Mouse (Mus musculus) hindbrain, embryonic 13.5 days (tissue): ENCODE data around the gene Tmem39b. TPM values are rescaled to one million over a fixed set of nuclear protein-coding genes. Genes with fewer than 3 reads are reported as not detected.
"Not testable (repeated sequence)": the region's sequence is repeated elsewhere in the genome, so short reads cannot be mapped to it uniquely, and the experiment has no call there.

Experiments
- ATAC-seq: fragments of 200-750 bp; cut with Nextera tagmentation; 2 replicates; pipeline ENCODE4 v1.8.0; 2017; ENCODE audit warnings: moderate TSS enrichment; ENCODE audit not compliant: low FRiP score
- H3K27ac ChIP-seq: fragments of 300-500 bp; sonication (generic); 2 replicates; pipeline ENCODE4 v1.5.1; 2015; ENCODE audit warnings: inconsistent platforms, mild to moderate bottlenecking, moderate library complexity
- H3K27me3 ChIP-seq: fragments of 300-500 bp; sonication (generic); 2 replicates; pipeline ENCODE4 v1.6.1; 2015; ENCODE audit warnings: mild to moderate bottlenecking, inconsistent platforms
- H3K36me3 ChIP-seq: fragments of 300-500 bp; sonication (generic); 2 replicates; pipeline ENCODE4 v1.6.1; 2015; ENCODE audit warnings: mild to moderate bottlenecking, inconsistent platforms
- H3K4me1 ChIP-seq: fragments of 300-500 bp; sonication (generic); replicated peaks from 2 replicates; pipeline ENCODE4 v1.6.1; 2015; ENCODE audit warnings: inconsistent platforms
- H3K4me2 ChIP-seq: fragments of 300-500 bp; sonication (generic); 2 replicates; pipeline ENCODE4 v1.6.1; 2015; ENCODE audit warnings: inconsistent platforms, mild to moderate bottlenecking, moderate library complexity
- H3K4me3 ChIP-seq: fragments of 300-500 bp; sonication (generic); 2 replicates; pipeline ENCODE4 v1.5.1; 2015; ENCODE audit warnings: mild to moderate bottlenecking, inconsistent platforms
- H3K9ac ChIP-seq: fragments of 300-500 bp; sonication (generic); 2 replicates; pipeline ENCODE4 v1.6.1; 2015; ENCODE audit warnings: mild to moderate bottlenecking, inconsistent platforms
- H3K9me3 ChIP-seq: fragments of 300-500 bp; sonication (generic); 2 replicates; pipeline ENCODE4 v1.6.1; 2016; ENCODE audit warnings: inconsistent platforms
- whole genome bisulfite sequencing: fragments of 180-500 bp; shearing (Covaris S2); methylation state at CpG from one replicate; pipeline ENCODE4 v1.1.7; 2015; 5-methylcytosine and 5-hydroxymethylcytosine counted together
- polyA plus RNA-seq: library from polyadenylated mRNA; unstranded; fragments of >200 nt; fragmentation: Nextera tagmentation; extraction: Ambion mirVana; gene quantifications from 2 replicates; pipeline ENCODE4 v1.2.1, GENCODE M21; 2015

Gene Tmem39b
- polyA plus RNA-seq = 16.8 and 18.4 TPM in 2 replicates

GRCm38 (mm10) chr4:129696158-129696985 lies at the start of gene Tmem39b:
Tmem39b (minus strand) TSS chr4:129696838.
- WGBS = under 1% methylated on average over 56 of the region's 57 CpGs

GRCm38 (mm10) chr4:129746106-129746505 lies 49.5 kb upstream of the Tmem39b start:
- Histone ChIP-seq H3K9me3 (no peaks in the 10 kb centered on the region), H3K4me2 (no peak overlapping the region), H3K4me1 (peaks cover 9% of the 10 kb centered on the region), H3K9ac (no peak overlapping the region), H3K27me3 (no peaks in the 10 kb centered on the region), H3K27ac (no peak overlapping the region), H3K4me3 (no peak overlapping the region), H3K36me3 (no peaks in the 10 kb centered on the region)
- no peak for ATAC-seq
- WGBS = 79% methylated on average over 1 of the region's 1 CpGs

More at GRCm38 (mm10) chr4:129696158-129696985, at the start of gene Tmem39b:
- peak within 1 kb of the TSS; percentile 98 for H3K27ac ChIP-seq
- peak within 1 kb of the TSS; percentile 63 for H3K4me3 ChIP-seq
- no peaks in the 10 kb centered on the region for H3K27me3 ChIP-seq
- peak within 1 kb of the TSS; percentile 64 for H3K4me2 ChIP-seq
- H3K9ac ChIP-seq = peak within 1 kb of the TSS; percentile 81
- H3K36me3 ChIP-seq = peaks cover 29% of the 10 kb centered on the region
- H3K4me1 ChIP-seq = peaks cover 34% of the 10 kb centered on the region
- H3K9me3 ChIP-seq = no peaks in the 10 kb centered on the region
- ATAC-seq = peak; percentile 92

GRCm38 (mm10) chr4:129743494-129743893 lies 46.9 kb upstream of the Tmem39b start:
- Histone ChIP-seq H3K9me3 (no peaks in the 10 kb centered on the region), H3K27ac (peak overlapping the region; percentile 100), H3K4me3 (peak overlapping the region; percentile 75), H3K36me3 (no peaks in the 10 kb centered on the region), H3K27me3 (no peaks in the 10 kb centered on the region), H3K4me1 (peaks cover 28% of the 10 kb centered on the region), H3K4me2 (peak overlapping the region; percentile 68), H3K9ac (peak overlapping the region; percentile 87)
- whole genome bisulfite sequencing = 41% methylated on average over 2 of the region's 2 CpGs
- ATAC-seq = no peak

- Histone ChIP-seq H3K9me3 (no peaks in the 10 kb centered on the region), H3K27ac (peak overlapping the region; percentile 100), H3K27me3 (no peaks in the 10 kb centered on the region), H3K4me3 (peak overlapping the region; percentile 75), H3K4me2 (peak overlapping the region; percentile 68), H3K9ac (peak overlapping the region; percentile 87), H3K4me1 (peaks cover 32% of the 10 kb centered on the region), H3K36me3 (no peaks in the 10 kb centered on the region)
- 7% methylated on average over 7 of the region's 7 CpGs for WGBS
- no peak for ATAC-seq
These were observed 46.4 kb upstream of the Tmem39b start for GRCm38 (mm10) chr4:129743010-129743390.

- under 1% methylated on average over 74 of the region's 76 CpGs for WGBS
- ATAC-seq = peak; percentile 94
- peak within 1 kb of the TSS; percentile 75 for H3K4me3 ChIP-seq
- H3K27ac ChIP-seq = peak within 1 kb of the TSS; percentile 100
- peak within 1 kb of the TSS; percentile 97 for H3K9ac ChIP-seq
- H3K36me3 ChIP-seq = no peaks in the 10 kb centered on the region
- H3K4me2 ChIP-seq = peak within 1 kb of the TSS; percentile 72
- H3K9me3 ChIP-seq = no peaks in the 10 kb centered on the region
- H3K27me3 ChIP-seq = no peaks in the 10 kb centered on the region
- peaks cover 33% of the 10 kb centered on the region for H3K4me1 ChIP-seq
These were observed 45.8 kb upstream of the Tmem39b start, which contains the start of gene Khdrbs1 for GRCm38 (mm10) chr4:129742232-129743009. Khdrbs1 (minus strand) TSS chr4:129742303.

GRCm38 (mm10) chr4:129741974-129742231 lies 45.3 kb upstream of the Tmem39b start:
- ATAC-seq = peak; percentile 61; the same call in 1 of the 2 replicates
- Histone ChIP-seq H3K27ac (peak overlapping the region; percentile 100), H3K4me2 (peak overlapping the region; percentile 72), H3K9ac (peak overlapping the region; percentile 97), H3K4me3 (peak overlapping the region; percentile 75), H3K4me1 (peaks cover 38% of the 10 kb centered on the region), H3K9me3 (no peaks in the 10 kb centered on the region), H3K27me3 (no peaks in the 10 kb centered on the region), H3K36me3 (no peaks in the 10 kb centered on the region)
- whole genome bisulfite sequencing = 0% methylated on average over 33 of the region's 34 CpGs

GRCm38 (mm10) chr4:129741251-129741973 lies 44.8 kb upstream of the Tmem39b start:
- no peak; the same call in 1 of the 2 replicates for ATAC-seq

GRCm38 (mm10) chr4:129739111-129739645 lies 42.5 kb upstream of the Tmem39b start:
- H3K9me3 ChIP-seq = no peaks in the 10 kb centered on the region
- H3K4me2 ChIP-seq = peak overlapping the region; percentile 72
- ATAC-seq = no peak
- H3K36me3 ChIP-seq = no peaks in the 10 kb centered on the region
- H3K9ac ChIP-seq = peak overlapping the region; percentile 49; the same call in 1 of the 2 replicates
- no peaks in the 10 kb centered on the region for H3K27me3 ChIP-seq
- peak overlapping the region; percentile 75 for H3K4me3 ChIP-seq
- H3K27ac ChIP-seq = no peak overlapping the region
- peaks cover 48% of the 10 kb centered on the region for H3K4me1 ChIP-seq
- WGBS = 78% methylated on average over 4 of the region's 4 CpGs

More at GRCm38 (mm10) chr4:129741251-129741973, 44.8 kb upstream of the Tmem39b start:
- Histone ChIP-seq H3K4me2 (peak overlapping the region; percentile 72), H3K36me3 (no peaks in the 10 kb centered on the region), H3K4me3 (peak overlapping the region; percentile 75), H3K4me1 (peaks cover 39% of the 10 kb centered on the region), H3K9me3 (no peaks in the 10 kb centered on the region), H3K9ac (peak overlapping the region; percentile 97), H3K27ac (peak overlapping the region; percentile 100), H3K27me3 (no peaks in the 10 kb centered on the region)
- WGBS = under 1% methylated on average over 62 of the region's 62 CpGs

GRCm38 (mm10) chr4:129736173-129736572 lies 39.5 kb upstream of the Tmem39b start:
- H3K36me3 ChIP-seq = no peaks in the 10 kb centered on the region
- no peaks in the 10 kb centered on the region for H3K9me3 ChIP-seq
- ATAC-seq = no peak
- H3K27me3 ChIP-seq = no peaks in the 10 kb centered on the region
- H3K27ac ChIP-seq = no peak overlapping the region
- 85% methylated on average over 1 of the region's 1 CpGs for WGBS
- no peak overlapping the region for H3K4me3 ChIP-seq
- peaks cover 50% of the 10 kb centered on the region for H3K4me1 ChIP-seq
- no peak overlapping the region for H3K9ac ChIP-seq
- no peak overlapping the region for H3K4me2 ChIP-seq

GRCm38 (mm10) chr4:129735485-129735884 lies 38.8 kb upstream of the Tmem39b start:
- H3K9me3 ChIP-seq, H3K4me2 ChIP-seq, H3K27me3 ChIP-seq, H3K9ac ChIP-seq, ATAC-seq, H3K4me3 ChIP-seq, H3K36me3 ChIP-seq, H3K27ac ChIP-seq: not testable (repeated sequence)
- H3K4me1 ChIP-seq = peaks cover 49% of the 10 kb centered on the region
- WGBS = 93% methylated on average over 4 of the region's 4 CpGs

GRCm38 (mm10) chr4:129731423-129731822 lies 34.8 kb upstream of the Tmem39b start:
- Histone ChIP-seq H3K4me1 (peaks cover 20% of the 10 kb centered on the region), H3K4me3 (no peak overlapping the region), H3K4me2 (no peak overlapping the region), H3K27ac (no peak overlapping the region), H3K9me3 (no peaks in the 10 kb centered on the region), H3K9ac (no peak overlapping the region), H3K36me3 (peaks cover 24% of the 10 kb centered on the region), H3K27me3 (no peaks in the 10 kb centered on the region)
- WGBS = 86% methylated on average over 5 of the region's 5 CpGs
- ATAC-seq = no peak
